In the genomic region with DNA sequence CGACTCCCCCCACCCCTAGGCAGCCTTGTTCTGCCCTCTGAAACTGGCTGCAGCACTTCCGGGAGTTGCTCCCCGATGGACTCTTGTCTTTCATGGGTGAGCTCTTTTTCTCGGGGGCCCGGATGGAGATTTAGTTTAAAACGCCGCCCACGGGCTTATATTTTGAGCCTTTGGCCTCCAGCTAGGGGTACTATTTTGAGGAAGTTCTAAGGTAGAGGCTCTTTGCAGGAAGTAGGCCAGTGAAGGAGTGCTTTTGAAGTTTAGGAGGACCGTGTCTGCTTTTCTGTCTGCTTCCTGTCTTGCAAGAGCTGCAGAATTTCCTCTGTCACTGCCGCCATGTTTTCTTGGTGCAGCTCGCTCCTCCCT, we compare ENCODE assay signal across 10 mouse cellular contexts. TPM values are rescaled to one million over a fixed set of nuclear protein-coding genes. Genes with fewer than 3 reads are reported as not detected.
DNase-seq lines count a peak whose midpoint lies in the region; ATAC-seq lines count a peak whose summit lies in the region.
"Had no signal": no experiment of that assay in that cellular context is flagged by ENCODE, and none has a peak within 500 bp of the region (broad histone marks: within the 10 kb centered on the region; RNA-seq: fewer than 3 reads in every experiment).

No protein-coding gene starts in this region.

- no peak overlapping the region for H3K4me3 ChIP-seq in forebrain, embryonic 11.5 days (ENCODE audit: low read depth, low read length)
- H3K4me3 ChIP-seq in forebrain, embryonic 16.5 days (replicated peaks; ENCODE audit: low read length) = no peak overlapping the region
- H3K4me3 ChIP-seq in midbrain, embryonic 10.5 days = no peak overlapping the region
- no peak overlapping the region for H3K4me3 ChIP-seq in midbrain, embryonic 14.5 days (replicated peaks; ENCODE audit: low read depth, low read length)
- H3K4me3 ChIP-seq in limb, embryonic 10.5 days = no peak overlapping the region

- H3K4me2 ChIP-seq in forebrain, embryonic 11.5 days (ENCODE audit: low read depth, low read length, severe bottlenecking) = no peak overlapping the region
- no peak overlapping the region for H3K4me2 ChIP-seq in forebrain, embryonic 16.5 days (ENCODE audit: low read length)
- no peak overlapping the region for H3K4me2 ChIP-seq in midbrain, embryonic 14.5 days (ENCODE audit: low read length)

- no peaks in the 10 kb centered on the region for H3K27me3 ChIP-seq in forebrain, embryonic 11.5 days (ENCODE audit: control insufficient read depth, insufficient read depth, low read length)
- H3K27me3 ChIP-seq in forebrain, embryonic 16.5 days (replicated peaks; ENCODE audit: control insufficient read depth, insufficient read depth, low read length) = no peaks in the 10 kb centered on the region
- H3K27me3 ChIP-seq in midbrain, embryonic 10.5 days (ENCODE audit: low read depth, poor library complexity, severe bottlenecking) = no peaks in the 10 kb centered on the region
- H3K27me3 ChIP-seq in midbrain, embryonic 14.5 days (ENCODE audit: control insufficient read depth, insufficient read depth, low read length) = no peaks in the 10 kb centered on the region
- peaks cover 16% of the 10 kb centered on the region for H3K27me3 ChIP-seq in limb, embryonic 10.5 days (ENCODE audit: low read depth, poor library complexity, severe bottlenecking)

- ATAC-seq in forebrain, embryonic 11.5 days (replicated peaks; ENCODE audit: low FRiP score) = no peak
- ATAC-seq in forebrain, embryonic 16.5 days = no peak
- ATAC-seq in midbrain, embryonic 14.5 days (ENCODE audit: low FRiP score, low TSS enrichment) = no peak

- H3K9ac ChIP-seq in forebrain, embryonic 11.5 days (ENCODE audit: low read length) = no peak overlapping the region
- no peak overlapping the region for H3K9ac ChIP-seq in forebrain, embryonic 16.5 days (replicated peaks; ENCODE audit: low read depth, low read length)
- no peak overlapping the region for H3K9ac ChIP-seq in midbrain, embryonic 14.5 days (replicated peaks; ENCODE audit: low read length)

- H3K9me3 ChIP-seq in forebrain, embryonic 11.5 days (ENCODE audit: control insufficient read depth, low read length) = no peaks in the 10 kb centered on the region
- no peaks in the 10 kb centered on the region for H3K9me3 ChIP-seq in forebrain, embryonic 16.5 days (ENCODE audit: control insufficient read depth, low read length)
- H3K9me3 ChIP-seq in midbrain, embryonic 10.5 days (replicated peaks) = no peaks in the 10 kb centered on the region
- H3K9me3 ChIP-seq in midbrain, embryonic 14.5 days (ENCODE audit: control insufficient read depth, low read length) = no peaks in the 10 kb centered on the region
- no peaks in the 10 kb centered on the region for H3K9me3 ChIP-seq in limb, embryonic 10.5 days (replicated peaks)

- H3K36me3 ChIP-seq in forebrain, embryonic 11.5 days (ENCODE audit: control insufficient read depth, insufficient read depth, low read length) = no peaks in the 10 kb centered on the region
- no peaks in the 10 kb centered on the region for H3K36me3 ChIP-seq in forebrain, embryonic 16.5 days (ENCODE audit: control insufficient read depth, insufficient read depth)
- H3K36me3 ChIP-seq in midbrain, embryonic 10.5 days = no peaks in the 10 kb centered on the region
- H3K36me3 ChIP-seq in midbrain, embryonic 14.5 days (ENCODE audit: control insufficient read depth, insufficient read depth, low read length) = no peaks in the 10 kb centered on the region
- H3K36me3 ChIP-seq in limb, embryonic 10.5 days = no peaks in the 10 kb centered on the region

- H3K4me1 ChIP-seq in forebrain, embryonic 11.5 days (replicated peaks; ENCODE audit: control insufficient read depth, insufficient read depth, low read length) = peaks cover 6% of the 10 kb centered on the region
- peaks cover 10% of the 10 kb centered on the region for H3K4me1 ChIP-seq in forebrain, embryonic 16.5 days (replicated peaks; ENCODE audit: control insufficient read depth, insufficient read depth, low read length)
- peaks cover 32% of the 10 kb centered on the region for H3K4me1 ChIP-seq in midbrain, embryonic 10.5 days
- H3K4me1 ChIP-seq in midbrain, embryonic 14.5 days (ENCODE audit: control insufficient read depth, insufficient read depth, low read length) = peaks cover 9% of the 10 kb centered on the region
- H3K4me1 ChIP-seq in limb, embryonic 10.5 days = peaks cover 30% of the 10 kb centered on the region

- no peak for DNase-seq in forebrain, embryonic 11.5 days (ENCODE audit: low spot score)
- DNase-seq in midbrain, embryonic 10.5 days (ENCODE audit: low spot score) = no peak
- DNase-seq in midbrain, embryonic 14.5 days = no peak
- DNase-seq in limb, embryonic 10.5 days (ENCODE audit: low spot score) = no peak
- peak; percentile 75 for DNase-seq in thymus, postnatal 0 days (ENCODE audit: low spot score)
- DNase-seq in cerebellum, adult 8-10 months = no peak
- no peak for DNase-seq in right cerebral cortex, postnatal 36 days (ENCODE audit: low spot score in 2 of 2)
- DNase-seq: kidney, adult 11 months; left cerebral cortex, postnatal 4 days had no signal

- 52% methylated on average over 11 of the region's 11 CpGs for WGBS in forebrain, embryonic 11.5 days
- WGBS in forebrain, embryonic 16.5 days = 50% methylated on average over 11 of the region's 11 CpGs
- WGBS in midbrain, embryonic 10.5 days = 60% methylated on average over 11 of the region's 11 CpGs
- WGBS in midbrain, embryonic 14.5 days = 50% methylated on average over 11 of the region's 11 CpGs
- 78% methylated on average over 11 of the region's 11 CpGs for WGBS in limb, embryonic 10.5 days

- H3K27ac ChIP-seq in forebrain, embryonic 11.5 days (ENCODE audit: low read depth, low read length) = 0 out of 2 replicates have a peak overlapping the region, but pooled peaks have one; percentile 20
- no peak overlapping the region; the same call in 1 of the 2 replicates for H3K27ac ChIP-seq in forebrain, embryonic 16.5 days (ENCODE audit: low read length)
- H3K27ac ChIP-seq in midbrain, embryonic 10.5 days (replicated peaks) = peak overlapping the region; percentile 69
- H3K27ac ChIP-seq in midbrain, embryonic 14.5 days (replicated peaks; ENCODE audit: low read depth, low read length) = no peak overlapping the region
- H3K27ac ChIP-seq in limb, embryonic 10.5 days = peak overlapping the region; percentile 17; the same call in 1 of the 2 replicates

RNA-seq across cellular contexts. Expression of gene Rassf2, which starts 5.4 kb away (rescaled TPM):
- 35.3 and 36.3 TPM in 2 replicates for polyA plus RNA-seq in forebrain, embryonic 11.5 days (2014; fragmentation: Nextera tagmentation; extraction: Ambion mirVana)
- 27.4 and 32.1 TPM in 2 replicates for polyA plus RNA-seq in forebrain, embryonic 16.5 days (2015; fragmentation: Nextera tagmentation; extraction: Ambion mirVana)
- polyA plus RNA-seq in midbrain, embryonic 10.5 days (2016; fragmentation: Nextera tagmentation; extraction: Ambion mirVana) = 28.6 and 34.2 TPM in 2 replicates
- 19.9 and 32.6 TPM in 2 replicates for polyA plus RNA-seq in midbrain, embryonic 14.5 days (2014; fragmentation: Nextera tagmentation; extraction: Ambion mirVana)
- polyA plus RNA-seq in limb, embryonic 10.5 days (2016; fragmentation: Nextera tagmentation; extraction: Ambion mirVana) = 5.5 and 5.9 TPM in 2 replicates
- 25.1 and 27.6 TPM in 2 replicates for polyA plus RNA-seq in thymus, postnatal 0 days (2015; fragmentation: Nextera tagmentation; extraction: Ambion mirVana)

Comparison
In these comparisons a context has a peak if more than half of its experiments do, and no peak if none do; other contexts are left out.
1. H3K27ac ChIP-seq: peak in forebrain, embryonic 11.5 days (single experiment), midbrain, embryonic 10.5 days (single experiment) and limb, embryonic 10.5 days (single experiment); none in forebrain, embryonic 16.5 days (single experiment) and midbrain, embryonic 14.5 days (single experiment).